Mouse (Mus musculus) layer of hippocampus, adult 9-11 months (tissue): ENCODE results near the gene Gm20388.
A peak's percentile ranks its signal among the peaks of the same experiment; 100 is the strongest.

ENCODE experiments used
- DNase-seq: peaks from one replicate; pipeline ENCODE4 v3.0.0; 2022

Gm20388 gene

GRCm38 (mm10) chr8:120234866-120235265 is 324.2 kb downstream of the Gm20388 start:
- DNase-seq, result no peak

- no peak for DNase-seq
Observed at GRCm38 (mm10) chr8:120243222-120243621, 332.6 kb downstream of the Gm20388 start.

GRCm38 (mm10) chr8:120243916-120244451 is 333.3 kb downstream of the Gm20388 start:
- no peak for DNase-seq

GRCm38 (mm10) chr8:120244553-120244952 is 333.9 kb downstream of the Gm20388 start:
- no peak for DNase-seq

GRCm38 (mm10) chr8:120247618-120248017 is 337.0 kb downstream of the Gm20388 start:
- no peak for DNase-seq

GRCm38 (mm10) chr8:120248031-120248430 is 337.4 kb downstream of the Gm20388 start:
- DNase-seq, result no peak

GRCm38 (mm10) chr8:120248451-120248850 is 337.8 kb downstream of the Gm20388 start:
- DNase-seq, result no peak

- DNase-seq, result no peak
Observed at GRCm38 (mm10) chr8:120249800-120250336, 339.2 kb downstream of the Gm20388 start.

- no peak for DNase-seq
Observed at GRCm38 (mm10) chr8:120250750-120251410, 340.2 kb downstream of the Gm20388 start.

GRCm38 (mm10) chr8:120251411-120252035 is 340.9 kb downstream of the Gm20388 start:
- peak; percentile 66 for DNase-seq

- DNase-seq, result no peak
Observed at GRCm38 (mm10) chr8:120253626-120254025, 343.0 kb downstream of the Gm20388 start.

- DNase-seq, result no peak
Observed at GRCm38 (mm10) chr8:120255406-120255987, 344.9 kb downstream of the Gm20388 start.

- no peak for DNase-seq
Observed at GRCm38 (mm10) chr8:120256958-120257357, 346.3 kb downstream of the Gm20388 start.

- no peak for DNase-seq
Observed at GRCm38 (mm10) chr8:120259206-120259605, 348.6 kb downstream of the Gm20388 start.

GRCm38 (mm10) chr8:120260677-120261076 is 350.0 kb downstream of the Gm20388 start:
- DNase-seq, result no peak

- no peak for DNase-seq
Observed at GRCm38 (mm10) chr8:120261338-120262120, 350.9 kb downstream of the Gm20388 start.

- no peak for DNase-seq
Observed at GRCm38 (mm10) chr8:120263879-120264278, 353.2 kb downstream of the Gm20388 start.

- DNase-seq, result no peak
Observed at GRCm38 (mm10) chr8:120264388-120264943, 353.8 kb downstream of the Gm20388 start.

- DNase-seq, result peak; percentile 86
Observed at GRCm38 (mm10) chr8:120264944-120265453, 354.4 kb downstream of the Gm20388 start.

GRCm38 (mm10) chr8:120265471-120265870 is 354.8 kb downstream of the Gm20388 start:
- DNase-seq, result peak; percentile 73

GRCm38 (mm10) chr8:120268541-120268980 is 357.9 kb downstream of the Gm20388 start:
- no peak for DNase-seq

- DNase-seq, result peak; percentile 83
Observed at GRCm38 (mm10) chr8:120270449-120270848, 359.8 kb downstream of the Gm20388 start.
